Mouse (Mus musculus): ENCODE measurements around the gene Khnyn.

Khnyn gene

DNA sequence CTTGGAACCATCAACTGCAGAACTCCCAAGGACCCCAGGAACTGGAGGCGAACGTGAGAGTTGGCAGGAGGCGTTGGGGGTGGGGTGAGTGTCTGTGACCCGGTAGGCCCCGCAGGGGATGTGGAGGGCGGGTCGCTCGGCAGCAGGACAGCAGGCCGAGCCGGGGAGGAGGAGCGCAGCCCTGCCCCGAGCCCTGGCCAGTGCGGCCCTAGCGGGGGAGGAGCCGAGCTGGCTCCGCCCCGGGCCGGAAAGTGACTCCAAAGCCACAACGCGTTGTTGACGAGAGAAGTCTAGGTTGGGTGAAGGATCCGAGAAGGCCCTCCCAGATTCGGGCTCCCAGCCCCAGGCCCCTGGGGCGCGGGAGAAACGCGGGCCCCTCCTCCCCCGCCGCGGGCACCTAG, at the start of gene Khnyn:
TSS of gene Khnyn (plus strand) at position 235 of the 401 bp plus-strand sequence.
- DNase-seq (ENCODE audit: low spot score): peak; percentile 75

DNA sequence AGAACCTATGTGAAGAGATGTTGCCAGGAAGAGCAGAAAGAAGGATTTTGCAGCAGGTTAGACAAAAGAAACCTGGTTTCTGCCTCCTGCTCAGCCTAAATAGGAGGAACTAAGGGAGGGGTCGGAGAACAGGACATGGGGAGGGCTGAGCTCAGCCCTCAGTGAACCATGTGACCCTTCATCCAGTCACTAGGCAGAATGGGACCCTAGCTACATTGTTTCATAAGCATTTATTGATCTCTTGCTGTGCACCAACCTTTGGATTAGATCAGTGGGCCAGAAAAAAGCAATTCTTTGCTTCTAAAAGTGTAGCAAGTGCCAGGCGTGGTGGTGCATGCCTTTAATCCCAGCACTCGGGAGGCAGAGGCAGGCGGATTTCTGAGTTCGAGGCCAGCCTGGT, 46.4 kb upstream of the Khnyn start:
- no peak for DNase-seq (ENCODE audit: low spot score)

DNA sequence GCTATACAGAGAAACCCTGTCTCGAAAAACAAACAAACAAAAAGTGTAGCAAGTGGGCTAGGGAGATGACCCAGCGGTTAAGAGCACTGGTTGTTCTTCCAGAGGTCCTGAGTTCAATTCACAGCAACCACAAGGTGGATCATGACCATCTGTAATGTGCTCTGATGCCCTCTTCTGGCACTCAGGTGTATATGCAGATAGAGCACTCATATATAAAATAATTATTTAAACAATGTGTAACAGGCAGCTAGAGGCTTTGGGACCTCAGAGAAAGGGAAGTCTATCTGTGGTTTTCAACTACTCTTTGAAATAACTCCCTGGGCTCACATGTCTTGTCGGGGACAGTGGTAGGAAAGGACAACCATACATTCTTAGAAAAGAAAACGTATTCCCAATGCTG, 46.0 kb upstream of the Khnyn start:
- DNase-seq (ENCODE audit: low spot score): no peak

DNA sequence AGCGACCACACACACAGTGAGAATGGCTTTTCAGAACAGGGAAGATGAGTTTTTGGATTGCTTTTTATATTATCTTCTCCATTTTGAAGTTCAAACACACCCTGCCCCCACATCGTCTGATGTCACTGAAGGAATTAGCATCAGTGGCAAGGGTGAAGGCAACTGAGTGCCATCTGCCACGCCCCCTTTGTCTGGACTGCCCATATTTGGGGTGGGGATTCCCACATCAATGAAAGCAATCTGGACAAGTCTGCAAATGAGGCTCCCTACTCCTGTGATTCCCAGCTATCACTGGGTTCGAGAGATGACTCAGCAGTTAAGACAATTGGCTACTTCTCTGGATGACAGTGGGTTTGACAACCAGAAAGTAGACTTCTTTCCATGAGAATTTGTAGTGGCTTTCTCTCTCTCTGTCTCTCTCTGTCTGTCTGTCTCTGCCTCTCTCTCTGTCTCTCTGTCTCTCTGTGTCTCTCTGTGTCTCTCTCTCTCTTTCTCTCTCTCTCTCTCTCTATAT, 43.8 kb upstream of the Khnyn start:
- no peak for DNase-seq (ENCODE audit: low spot score)

DNA sequence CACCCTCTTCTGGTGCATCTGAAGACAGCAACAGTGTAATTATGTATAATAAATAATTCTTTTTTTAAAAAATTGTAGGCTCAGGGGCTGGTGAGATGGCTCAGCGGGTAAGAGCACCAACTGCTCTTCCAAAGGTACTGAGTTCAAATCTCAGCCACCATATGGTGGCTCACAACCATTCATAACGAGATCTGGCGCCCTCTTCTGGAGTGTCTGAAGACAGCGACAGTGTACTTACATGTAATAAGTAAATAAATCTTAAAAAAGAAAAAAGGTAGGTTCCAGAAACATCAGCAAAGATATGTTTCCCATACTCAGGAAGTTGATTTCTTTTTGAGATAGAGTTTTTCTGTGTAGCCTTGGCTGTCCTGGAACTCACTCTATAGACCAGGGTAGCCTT, 42.0 kb upstream of the Khnyn start:
- DNase-seq (ENCODE audit: low spot score): no peak

DNA sequence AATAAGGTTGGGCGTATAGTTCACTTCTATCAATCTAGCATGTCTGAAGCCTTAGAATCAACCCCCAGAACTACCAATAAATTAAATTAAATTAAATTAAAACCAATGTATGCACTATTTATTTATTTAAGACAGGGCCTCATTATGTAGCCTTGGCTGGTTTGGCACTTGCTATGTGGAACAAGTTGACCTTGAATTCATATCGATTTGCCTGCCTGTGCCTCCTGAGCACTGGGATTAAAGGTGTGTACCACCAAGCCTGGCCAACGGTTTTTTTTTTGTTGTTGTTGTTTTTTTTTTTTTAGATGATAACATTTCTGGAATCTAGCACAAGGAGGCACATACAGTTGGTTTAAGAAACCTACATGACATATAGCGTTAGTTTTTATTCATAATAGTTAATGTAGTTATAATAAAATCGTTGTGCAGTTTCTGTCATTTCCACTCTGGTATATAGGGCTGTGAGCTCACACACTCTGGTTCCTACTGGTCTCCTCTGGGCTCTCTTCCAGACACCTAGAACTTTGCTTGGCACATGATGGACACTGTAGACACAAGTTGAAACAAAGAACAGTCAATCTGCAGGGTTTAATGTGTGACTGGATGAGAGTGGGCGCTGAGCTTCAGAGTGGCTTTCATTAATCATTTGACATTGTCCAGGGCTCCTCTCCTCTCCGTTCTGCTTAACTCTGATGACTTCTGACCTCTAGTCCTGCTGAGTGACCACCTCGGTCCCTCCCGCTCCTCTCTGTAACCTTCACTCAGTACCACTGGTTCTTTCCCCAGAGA, 39.0 kb upstream of the Khnyn start:
- no peak for DNase-seq (ENCODE audit: low spot score)

DNA sequence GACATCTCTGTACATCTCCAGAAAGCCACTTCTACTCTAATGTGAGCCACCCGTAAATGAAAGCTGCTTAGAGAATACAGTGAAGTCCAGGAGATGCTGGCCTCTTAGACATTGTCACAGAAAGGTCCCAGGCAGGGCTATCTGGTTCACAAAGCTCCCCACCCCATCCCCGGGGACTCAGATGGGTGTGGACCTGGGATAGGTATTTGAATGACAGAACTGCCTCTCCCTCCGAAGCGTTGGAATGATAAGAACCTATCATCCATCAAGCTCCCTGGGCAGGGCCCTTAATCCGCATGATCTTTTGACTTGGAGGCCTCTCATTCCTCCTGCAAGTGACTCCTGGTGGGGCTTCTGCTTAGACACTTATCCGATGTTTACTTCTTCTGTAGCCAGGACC, 33.9 kb upstream of the Khnyn start:
- DNase-seq (ENCODE audit: low spot score): no peak

DNA sequence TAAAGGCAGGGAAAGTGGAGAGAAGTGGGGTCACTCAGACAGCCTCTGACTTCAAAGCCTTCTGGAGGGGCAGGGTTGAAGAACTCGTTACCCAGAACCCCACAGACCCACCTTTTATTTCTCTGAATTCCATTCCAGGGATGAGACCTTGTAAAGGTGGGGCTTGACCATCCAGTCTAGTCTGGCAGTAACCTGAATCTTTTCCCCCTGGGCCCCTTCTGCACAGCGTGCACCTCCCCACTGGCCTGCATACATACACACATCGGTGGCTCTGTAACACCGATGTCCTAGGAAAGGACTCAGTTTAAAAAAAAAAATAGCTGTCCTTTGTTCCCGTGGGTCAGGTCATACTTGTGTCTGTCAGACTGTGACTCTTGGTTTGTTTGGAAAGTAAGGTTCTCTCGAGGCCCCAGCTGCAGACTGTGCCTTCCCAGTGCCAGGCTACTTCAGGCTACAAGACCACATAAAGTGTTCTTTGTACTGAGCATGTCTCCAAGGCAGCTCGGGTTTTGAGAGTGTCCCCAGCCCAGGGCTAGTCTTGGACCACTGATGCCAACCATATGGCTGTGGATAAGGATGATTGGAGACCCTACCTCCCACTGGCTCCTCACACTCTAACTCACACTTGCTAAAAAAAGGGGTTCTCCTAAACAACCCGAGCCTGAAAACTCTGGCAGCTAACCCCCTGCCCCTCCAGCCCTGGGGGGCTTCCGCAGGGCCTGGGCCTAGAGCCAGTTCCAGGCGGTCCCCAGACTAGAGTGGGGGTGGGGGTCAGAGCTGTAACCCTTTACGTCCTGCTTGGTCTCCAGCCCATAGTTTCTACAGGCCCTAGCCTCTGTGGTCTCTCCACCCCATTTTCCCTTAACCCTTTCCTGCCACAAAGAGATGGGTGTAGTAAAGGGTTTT, 31.8 kb upstream of the Khnyn start:
- no peak for DNase-seq (ENCODE audit: low spot score)

DNA sequence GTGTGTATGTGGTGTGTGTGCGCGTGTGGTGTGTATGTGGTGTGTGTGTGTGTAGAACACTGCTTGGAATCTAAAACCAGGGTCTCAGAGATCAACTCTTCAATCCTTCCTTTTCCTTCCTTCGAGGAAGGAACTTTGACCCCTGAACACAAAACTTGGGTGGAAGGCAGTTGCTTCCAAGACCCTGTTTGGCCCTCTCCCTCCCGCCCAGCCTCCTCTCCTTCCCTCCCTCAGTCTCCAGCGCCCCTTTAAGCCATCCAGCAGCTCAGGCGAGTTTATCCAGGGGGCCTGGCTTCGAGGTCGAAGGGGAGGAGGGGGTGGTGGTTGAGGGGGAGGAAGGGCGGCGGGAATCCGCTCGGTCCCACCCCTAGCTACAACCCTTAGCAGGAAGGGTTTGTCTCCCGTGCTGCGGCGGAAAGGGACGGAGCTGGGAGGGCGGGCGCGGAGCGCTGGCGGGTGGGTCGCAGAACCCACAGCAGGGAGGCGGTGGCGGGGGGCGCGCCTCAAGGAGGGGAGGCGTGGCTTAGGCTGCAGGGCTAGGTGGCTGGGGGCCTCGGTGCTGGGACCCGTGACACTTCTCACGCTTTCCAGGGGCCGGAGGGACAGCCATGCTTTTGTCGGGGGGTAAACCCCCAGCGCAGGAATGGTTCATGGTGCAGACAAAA, 31.0 kb upstream of the Khnyn start, which contains the start of gene Nynrin:
TSS of gene Nynrin (plus strand) at position 390 of the 665 bp plus-strand sequence.
- no peak for DNase-seq (ENCODE audit: low spot score)

DNA sequence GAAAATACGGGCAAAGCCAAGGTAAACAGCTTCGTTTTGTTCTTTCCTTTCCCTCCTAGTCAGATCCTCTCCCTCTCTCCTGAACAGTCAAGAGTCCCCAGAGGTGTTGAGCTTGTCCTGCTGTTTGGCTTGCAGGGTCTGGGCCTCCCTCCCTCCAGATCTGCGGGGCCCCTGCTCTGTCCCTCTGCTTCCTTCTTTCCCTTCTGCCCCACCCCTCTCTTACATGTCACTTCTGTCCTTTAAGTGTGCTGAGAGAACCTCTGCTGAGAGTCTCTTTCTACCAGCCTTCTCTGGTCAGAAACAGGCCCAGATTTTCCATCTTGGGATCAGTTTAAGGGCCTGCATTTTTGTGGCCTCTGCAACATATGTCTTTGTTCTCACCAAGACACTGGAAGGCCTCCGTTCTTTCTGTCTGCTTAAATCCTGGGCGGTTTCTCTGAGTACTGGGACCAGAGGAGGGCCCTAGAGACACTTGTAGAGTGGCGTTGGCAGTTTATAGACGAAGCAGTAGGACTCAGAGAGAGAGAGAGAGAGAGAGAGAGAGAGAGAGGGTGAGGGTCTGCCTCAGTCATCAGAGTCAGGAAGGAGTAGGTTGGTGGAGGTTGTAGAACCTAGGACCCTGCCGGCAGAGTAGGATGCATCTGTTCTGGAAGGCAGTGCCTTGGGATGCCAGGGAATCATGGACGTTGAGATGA, 30.2 kb upstream of the Khnyn start:
- DNase-seq (ENCODE audit: low spot score): no peak

DNA sequence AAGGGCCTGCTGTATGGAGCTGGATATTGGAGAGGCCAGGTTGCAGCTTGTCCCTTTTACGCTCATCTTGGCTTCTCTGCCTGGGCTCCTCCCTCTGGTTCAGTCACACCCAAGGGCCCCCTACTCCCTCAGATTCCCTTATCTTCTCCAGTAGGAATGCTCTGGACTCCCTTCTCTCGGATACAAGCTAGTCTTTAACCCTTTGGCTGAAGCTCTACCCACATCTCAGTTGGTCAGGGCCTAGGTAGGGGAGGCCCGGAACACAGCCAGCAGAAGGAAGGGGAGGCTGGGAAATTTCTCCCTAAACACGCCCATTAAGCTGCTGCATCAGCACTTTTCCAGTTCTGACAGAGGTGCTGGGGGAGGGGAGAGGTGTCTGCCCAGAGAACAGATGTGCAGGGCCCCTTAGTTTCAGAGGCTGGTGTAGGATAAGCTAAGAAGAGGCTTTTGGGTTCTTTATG, 29.6 kb upstream of the Khnyn start:
- no peak for DNase-seq (ENCODE audit: low spot score)

DNA sequence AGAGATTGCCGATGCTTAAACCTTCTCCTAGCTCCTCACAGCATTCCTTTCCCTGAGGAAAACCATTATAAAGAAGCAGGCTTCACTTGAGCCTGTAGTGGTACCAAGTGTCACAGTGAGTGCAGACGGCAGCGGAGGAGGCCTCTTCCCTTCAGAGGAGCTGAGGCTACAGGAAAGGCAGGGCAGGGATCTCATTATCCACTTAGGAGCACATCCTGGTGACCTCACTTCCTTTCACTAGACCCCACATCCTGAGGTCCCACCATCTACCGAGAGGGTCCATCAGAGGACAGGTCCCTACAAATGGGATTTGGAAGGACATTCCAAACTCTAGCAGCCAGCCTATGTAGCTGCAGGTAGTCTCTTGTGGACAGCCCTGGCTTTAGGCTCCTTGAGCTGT, 27.2 kb upstream of the Khnyn start:
- no peak for DNase-seq (ENCODE audit: low spot score)

DNA sequence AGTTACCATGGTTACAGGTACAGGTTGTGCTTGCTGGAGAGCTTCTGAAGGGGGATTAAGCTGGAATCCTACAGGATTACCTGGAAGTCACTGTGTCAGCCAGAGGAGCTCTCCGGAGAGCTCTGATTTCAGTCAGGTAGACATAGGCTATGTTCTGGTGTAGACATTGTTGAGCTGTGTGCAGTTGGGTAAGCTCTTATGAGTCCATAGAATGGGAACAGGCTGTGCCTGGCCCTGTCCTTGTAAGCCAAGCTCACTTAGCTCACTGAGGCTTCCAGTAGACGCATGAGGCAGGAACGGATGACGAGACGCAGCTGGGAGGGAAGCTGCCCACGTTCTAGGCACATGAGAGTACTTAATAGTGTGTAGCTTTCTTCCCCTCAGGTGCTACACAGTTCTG, 22.6 kb upstream of the Khnyn start:
- no peak for DNase-seq (ENCODE audit: low spot score)

DNA sequence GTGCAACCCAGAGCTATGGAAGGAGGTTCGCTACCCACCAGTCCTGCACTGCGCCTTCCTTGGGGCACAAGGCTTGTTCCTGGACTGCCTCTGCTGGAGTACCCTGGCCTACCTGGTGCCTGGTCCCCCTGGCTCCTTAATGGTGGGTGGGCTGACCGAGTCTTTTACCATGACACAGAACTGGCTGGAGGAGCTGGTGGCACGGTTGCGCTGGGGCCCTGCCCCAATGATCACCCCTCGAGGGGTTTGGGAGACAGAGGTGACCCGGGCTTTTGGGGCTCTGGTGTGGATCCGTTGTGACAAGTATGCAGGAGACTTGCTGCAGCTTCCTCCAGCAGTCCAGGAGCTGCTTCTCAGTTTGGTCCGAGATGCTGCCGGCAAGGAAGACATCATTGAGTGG, 21.8 kb upstream of the Khnyn start:
- no peak for DNase-seq (ENCODE audit: low spot score)

DNA sequence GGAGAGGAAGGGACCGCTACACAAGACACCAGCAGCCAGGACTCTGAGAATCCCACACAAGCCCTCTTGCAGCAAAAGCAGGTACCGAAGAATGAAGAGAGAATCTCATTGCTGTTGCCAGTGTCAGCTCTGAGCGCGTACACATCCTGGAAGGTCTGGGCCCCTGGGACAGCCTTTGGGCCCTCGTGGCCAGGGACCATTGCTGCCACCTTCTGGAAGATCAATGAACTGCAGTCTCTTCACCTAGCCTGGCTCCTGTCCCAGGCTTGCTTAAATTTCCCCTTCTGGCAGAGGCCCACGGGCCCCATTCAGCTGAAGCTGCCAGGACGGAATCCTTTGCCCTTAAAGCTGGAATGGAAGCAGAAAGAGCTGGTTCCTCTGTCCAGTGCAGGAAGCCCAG, 21.0 kb upstream of the Khnyn start:
- peak; percentile 63 for DNase-seq (ENCODE audit: low spot score)

DNA sequence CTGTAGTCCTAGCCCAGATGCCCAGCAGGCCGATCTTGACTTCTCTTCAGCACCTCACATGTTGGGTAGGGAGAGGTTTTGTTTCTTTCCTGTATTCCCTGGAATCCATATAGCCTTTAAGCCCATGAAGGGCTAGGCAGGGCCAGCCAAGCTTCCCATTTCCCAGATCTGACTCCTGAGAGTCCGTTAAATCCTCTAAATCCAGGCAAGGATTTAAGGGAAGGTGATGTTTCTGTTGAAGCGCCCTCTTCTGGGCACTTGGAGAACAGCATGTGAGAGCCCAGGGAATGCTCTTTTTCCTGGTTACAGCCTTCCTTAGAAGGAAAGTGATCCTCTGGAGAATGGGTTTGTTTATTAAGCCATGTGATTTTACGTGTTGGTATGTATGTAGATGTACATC, 17.8 kb upstream of the Khnyn start:
- DNase-seq (ENCODE audit: low spot score): no peak

DNA sequence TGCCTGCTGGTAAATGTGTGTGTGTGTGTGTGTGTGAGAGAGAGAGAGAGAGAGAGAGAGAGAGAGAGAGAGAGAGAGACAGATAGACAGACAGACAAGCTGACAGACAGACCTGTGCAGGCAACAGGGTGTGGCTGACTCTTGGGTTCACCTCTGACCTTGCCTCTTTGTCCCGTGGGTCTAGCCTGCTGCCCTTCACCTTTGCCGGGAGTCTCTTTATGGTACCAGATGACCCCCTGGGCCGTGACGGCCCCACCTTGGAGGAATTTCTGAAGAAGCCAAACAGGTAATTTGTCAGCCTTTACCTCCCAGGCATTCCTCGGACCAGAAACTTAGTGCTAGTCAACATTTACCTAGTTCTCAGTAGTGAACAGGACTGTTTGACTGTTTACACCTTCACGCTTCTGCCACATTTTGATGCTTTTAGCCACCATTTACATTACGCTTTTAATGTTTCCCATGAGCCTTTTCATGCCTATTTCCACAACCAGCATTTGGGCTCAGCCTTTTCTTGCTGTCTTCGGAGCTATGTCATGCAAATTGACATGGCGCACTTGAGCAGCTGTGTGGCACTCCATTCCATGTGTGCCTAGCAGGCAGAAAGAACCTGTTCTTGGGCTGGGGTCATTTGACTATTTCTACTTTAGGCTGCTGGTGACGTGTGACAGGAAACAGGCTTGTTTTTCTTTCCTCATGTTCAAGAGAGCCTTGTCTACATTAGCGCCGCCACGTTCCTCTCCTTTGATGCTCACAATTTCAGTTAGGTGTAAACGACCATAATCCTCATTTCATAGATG, 16.3 kb upstream of the Khnyn start:
- no peak for DNase-seq (ENCODE audit: low spot score)

DNA sequence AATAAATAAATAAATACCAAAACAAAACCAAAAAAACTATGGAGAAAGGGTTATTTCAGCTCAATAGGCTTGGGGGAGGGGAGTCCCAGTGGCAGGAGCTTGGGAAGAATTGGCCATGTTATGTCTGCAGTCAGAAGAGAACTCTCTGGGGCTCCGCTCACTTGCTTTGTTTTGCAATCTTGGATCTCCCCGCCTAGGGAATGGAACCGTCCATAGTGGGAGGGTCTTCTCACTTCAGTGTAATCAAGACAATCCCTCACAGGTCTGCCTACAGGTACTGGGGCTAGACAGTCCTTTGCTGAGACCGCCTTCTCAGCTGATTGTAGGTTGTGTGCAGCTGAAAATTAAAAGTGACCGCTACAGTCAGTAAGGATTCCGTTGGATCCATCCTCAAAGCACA, 15.2 kb upstream of the Khnyn start:
- no peak for DNase-seq (ENCODE audit: low spot score)

DNA sequence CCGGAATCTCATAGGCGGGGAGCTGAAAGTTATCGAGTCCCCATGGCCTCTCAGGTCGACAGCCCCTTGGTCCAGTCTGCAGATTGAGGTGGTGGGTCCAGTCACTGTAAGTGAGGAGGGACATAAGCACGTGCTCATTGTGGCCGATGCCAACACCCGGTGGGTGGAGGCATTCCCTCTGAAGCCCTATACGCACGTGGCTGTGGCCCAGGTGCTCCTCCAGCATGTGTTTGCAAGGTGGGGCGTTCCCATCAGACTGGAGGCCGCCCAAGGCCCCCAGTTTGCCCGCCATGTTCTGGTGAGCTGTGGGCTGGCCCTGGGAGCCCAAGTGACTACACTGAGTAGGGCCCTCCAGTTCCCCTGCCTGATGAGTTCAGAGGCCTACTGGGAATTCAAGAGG, 12.7 kb upstream of the Khnyn start:
- DNase-seq (ENCODE audit: low spot score): no peak

DNA sequence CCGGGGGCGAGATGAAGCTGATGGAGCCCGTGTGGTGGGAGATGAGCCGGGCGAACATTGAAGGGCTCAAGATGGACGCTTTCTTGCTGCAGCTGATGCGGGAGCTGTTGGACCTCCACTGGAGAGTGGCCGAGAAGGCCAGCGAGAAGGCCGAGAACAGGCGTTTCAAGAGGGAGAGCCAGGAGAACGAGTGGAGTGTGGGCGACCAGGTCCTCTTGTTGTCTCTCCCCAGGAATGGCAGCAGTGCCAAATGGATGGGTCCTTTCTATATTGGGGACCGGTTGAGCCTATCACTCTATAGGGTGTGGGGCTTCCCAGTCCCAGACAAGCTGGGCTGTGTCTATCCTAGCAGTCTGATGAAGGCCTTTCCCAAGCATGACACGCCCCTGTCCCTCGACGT, 12.2 kb upstream of the Khnyn start:
- DNase-seq (ENCODE audit: low spot score): no peak

DNA sequence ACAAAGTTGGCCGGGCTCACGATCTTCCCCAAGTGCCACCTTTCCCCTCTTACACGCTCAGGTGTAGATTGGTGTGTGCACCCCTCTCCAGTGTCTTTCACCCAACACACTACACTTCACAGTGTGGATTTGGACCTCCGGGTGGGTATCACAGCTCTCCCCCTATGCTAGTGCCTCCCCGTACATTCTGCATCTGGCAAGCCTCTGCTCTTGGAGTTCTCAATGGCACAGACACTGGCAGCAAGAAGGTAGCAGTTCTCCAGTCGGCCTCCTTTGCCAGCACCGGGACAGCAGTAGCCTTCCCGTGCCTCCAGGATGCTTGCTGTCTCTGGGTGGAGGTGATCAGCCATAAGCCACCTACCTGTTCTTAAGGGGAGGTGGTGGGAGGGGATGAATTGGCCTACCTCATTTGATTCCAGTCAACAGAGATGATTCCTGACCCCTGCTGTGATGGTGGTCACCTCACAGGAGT, 11.5 kb upstream of the Khnyn start:
- no peak for DNase-seq (ENCODE audit: low spot score)
